Mouse (Mus musculus) frontal cortex, adult 2 months (tissue): Measurements from ENCODE around the gene Unk. TPM values are rescaled to one million over a fixed set of nuclear protein-coding genes. Genes with fewer than 3 reads are reported as not detected.
A peak's percentile ranks its signal among the peaks of the same experiment; 100 is the strongest.

Experiments used
- DNase-seq, 2 experiments: peaks; one replicate each; pipeline ENCODE4 v3.0.0; 2022; ENCODE audit warnings: low spot score in 1 of 2; ENCODE audit errors: extremely low spot score in 1 of 2
- polyA plus RNA-seq: library from polyadenylated mRNA; depleted of rRNA; stranded (reverse); fragments of >200 nt; gene quantifications from 2 replicates; pipeline ENCODE4 v1.2.3, GENCODE M21; 2012

Unk gene
- polyA plus RNA-seq, 1 experiment: 38.1 TPM

DNA sequence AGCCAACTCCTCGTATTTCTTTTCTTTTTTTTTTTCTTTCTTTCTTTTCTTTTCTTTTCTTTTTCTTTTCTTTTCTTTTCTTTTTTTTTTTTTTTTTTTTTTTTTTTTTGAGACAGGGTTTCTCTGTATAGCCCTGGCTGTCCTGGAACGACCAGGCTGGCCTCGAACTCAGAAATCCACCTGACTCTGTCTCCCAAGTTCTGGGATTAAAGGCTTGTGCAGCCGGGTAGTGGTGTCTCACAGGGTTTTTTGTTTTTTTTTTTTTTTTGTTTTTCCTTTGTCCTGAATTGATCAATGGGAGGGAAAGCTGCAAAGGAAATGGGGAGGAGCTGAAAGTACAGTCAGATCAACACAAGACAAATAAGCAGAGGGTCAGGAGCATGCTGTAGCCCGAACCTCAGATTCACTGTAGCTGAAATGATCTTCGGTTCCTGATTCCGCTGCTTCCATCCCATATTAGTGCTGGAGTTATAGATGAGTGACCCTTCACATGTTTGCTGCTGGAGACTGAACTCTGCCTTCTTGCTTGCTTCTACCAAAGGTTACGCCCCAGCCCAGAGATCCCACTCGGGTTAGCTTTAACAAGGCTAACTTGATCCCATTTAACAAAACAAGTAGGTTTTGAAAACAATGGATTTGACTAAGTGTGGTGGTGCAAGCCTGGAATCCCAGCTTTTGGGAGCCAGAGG lies 1.8 kb upstream of the Unk start:
- DNase-seq: no peak

DNA sequence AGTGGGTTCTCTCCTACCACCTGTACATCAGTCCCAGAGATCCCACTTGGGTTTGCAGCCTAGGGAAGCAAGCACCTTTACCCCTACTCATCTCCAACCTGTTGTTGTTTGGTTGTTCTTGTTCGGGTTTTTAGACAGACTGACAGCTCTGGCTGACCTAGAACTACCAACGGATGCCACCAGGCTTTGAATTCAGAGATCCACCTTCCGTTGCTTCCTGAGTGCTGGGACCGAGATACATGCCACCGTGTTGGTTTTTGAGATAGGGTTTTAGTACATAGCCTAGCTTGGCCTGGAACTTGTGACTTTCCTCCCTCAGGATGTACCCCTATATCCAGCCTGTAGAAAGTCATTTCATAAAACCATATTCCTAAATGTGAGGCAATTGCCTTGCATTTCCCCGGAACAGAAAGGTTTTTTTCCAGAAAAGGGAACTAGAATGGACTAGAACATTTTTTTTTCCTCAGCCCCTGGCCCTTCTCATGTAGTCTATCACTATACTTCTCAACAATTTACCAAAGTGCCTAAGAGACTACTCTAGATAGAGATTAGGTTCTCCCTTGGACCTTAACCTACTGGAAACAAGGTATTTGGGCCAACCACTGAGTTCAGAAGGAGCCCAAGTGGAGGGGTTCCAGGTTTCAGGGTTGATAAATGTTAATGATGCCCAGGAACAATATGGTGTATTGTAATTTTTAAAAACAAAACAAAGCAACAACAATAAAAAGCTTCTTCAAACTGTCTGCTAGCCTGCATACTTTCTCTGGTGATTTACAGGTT lies 846 bp upstream of the Unk start:
- no peak for DNase-seq

DNA sequence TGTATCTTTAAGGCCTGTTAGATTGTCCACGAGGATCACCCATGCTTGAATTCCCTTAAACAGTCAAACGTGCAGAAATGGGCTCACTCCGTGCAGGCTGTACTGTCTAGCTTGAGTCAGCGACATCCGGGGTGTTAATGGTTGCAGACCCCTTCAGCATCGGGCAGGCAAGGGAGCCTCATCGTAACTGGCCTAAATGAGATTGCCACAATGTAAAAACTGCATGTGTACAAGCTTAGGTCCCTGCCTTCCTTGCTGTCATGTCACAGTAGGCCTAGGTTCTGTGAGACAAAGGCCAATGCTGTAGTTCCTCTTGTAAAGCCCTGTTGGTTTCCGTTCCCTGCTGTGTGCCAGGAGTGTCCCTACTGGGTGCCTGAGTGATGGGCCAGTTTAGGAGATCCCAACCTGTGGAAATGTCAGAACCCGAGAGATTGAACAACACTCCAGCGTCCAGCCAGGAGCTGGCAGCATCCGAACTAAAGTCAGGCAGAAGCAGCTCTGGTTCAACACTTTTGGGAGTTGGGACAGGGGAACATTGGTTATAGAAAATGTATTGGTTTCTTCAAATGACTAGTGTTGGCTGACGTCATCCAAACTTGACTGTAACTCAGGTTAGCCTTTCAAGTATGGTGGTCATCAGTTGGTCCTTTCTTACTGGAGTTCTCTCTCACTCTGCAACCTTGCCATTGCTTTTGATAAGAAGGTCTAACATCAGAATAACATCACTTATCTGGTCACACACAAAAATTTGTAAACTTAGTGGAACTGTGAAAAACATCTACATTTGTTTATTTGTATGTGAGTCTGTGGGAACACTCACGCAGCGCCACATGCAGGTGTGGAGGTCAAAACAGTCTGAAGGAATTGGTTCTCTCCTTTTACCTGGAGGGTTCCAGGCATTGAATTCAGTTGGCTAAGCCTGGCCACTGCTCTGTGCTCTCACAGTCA lies 1.1 kb downstream of the Unk start:
- DNase-seq: no peak

DNA sequence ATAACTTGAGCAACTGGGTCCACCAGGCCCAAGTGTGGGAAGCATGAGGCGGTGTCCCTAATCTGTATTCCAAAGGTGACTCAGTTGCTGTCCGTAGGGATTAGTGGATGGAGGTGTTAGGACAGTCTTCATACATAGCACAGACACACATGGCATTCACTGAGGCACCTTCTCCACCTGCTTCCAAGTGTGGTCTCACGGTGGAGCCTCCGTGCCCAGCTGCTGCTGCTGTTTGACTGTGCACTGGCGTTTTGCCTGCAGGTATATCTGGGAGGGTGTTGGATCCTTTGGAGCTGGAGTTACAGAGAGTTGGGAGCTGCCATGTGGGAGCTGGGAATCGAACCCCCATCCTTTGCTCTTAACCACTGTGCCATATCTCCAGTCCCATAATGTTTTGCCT lies 4.5 kb downstream of the Unk start:
- no peak for DNase-seq

DNA sequence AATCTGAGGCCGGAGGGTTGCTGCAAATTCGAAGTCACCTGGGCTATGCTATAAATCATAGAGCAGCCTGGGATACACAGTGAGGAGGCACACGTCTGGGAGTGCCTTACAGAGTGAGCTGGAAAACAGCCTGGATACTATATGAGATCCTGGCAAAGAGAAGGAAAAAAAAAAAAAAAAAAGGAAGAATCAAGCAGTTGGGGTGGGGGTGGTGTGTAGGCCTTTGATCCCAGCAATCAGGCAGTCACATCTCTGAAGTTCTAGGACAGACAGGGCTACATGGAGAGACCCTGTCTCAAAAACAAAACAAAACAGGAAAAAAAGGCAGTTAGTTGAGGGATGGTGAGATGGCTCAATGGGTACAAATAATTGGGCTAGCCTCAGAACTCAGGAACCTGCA lies 6.5 kb downstream of the Unk start:
- no peak for DNase-seq

DNA sequence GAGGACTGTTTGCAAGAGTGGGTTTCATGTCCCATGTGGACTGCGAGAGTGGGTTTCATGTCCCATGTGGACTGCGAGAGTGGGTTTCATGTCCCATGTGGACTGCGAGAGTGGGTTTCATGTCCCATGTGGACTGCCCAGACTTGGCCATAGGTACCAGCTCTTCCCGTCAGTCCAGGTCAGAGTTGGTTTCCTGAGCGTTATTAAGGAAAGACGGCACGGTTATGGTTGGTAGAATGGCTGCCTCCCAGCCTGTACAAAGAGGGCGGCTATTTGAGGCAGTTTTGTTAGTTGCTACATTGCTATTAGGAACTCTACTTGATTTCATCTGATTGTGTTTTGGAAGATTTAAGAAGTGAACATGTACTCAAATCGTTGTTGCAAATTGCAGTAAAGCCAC lies 7.7 kb downstream of the Unk start:
- DNase-seq: no peak

DNA sequence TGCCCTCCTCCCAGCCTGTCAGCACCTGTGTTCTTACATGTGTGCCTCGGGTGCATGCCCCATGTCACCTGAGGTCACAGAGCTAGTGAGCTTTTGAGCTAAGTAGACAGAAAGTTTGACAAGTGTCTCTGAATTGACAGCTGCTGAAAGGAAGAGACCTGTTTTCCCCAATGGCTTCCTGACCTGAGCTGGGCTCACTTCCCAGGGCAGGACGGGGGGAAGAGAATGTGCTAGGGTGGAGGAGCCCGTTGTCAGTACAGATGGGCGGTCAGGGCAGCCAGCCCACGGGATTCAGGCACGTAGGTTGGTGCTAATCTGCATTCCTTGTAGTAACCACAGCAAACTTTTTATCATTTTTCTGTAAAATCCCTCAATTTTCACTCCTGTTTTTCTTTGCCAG lies 10.5 kb downstream of the Unk start:
- no peak for DNase-seq

DNA sequence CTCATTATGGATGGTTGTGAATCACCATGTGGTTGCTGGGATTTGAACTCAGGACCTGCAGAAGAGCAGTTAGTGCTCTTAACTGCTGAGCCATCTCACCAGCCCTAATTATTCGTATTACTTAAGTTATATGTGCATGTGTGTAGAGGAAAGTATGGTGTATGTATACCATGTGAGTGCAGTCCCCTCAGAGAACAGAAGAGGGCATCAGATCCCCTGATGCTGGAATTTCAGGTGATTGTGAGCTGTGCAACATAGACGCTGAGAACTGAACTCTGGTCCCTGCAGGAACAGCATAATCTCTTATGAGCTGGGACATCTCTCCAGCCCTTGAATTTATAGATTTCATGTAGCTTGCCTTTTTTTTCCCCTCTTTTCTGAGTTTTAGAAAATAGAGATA lies 11.7 kb downstream of the Unk start:
- no peak for DNase-seq

DNA sequence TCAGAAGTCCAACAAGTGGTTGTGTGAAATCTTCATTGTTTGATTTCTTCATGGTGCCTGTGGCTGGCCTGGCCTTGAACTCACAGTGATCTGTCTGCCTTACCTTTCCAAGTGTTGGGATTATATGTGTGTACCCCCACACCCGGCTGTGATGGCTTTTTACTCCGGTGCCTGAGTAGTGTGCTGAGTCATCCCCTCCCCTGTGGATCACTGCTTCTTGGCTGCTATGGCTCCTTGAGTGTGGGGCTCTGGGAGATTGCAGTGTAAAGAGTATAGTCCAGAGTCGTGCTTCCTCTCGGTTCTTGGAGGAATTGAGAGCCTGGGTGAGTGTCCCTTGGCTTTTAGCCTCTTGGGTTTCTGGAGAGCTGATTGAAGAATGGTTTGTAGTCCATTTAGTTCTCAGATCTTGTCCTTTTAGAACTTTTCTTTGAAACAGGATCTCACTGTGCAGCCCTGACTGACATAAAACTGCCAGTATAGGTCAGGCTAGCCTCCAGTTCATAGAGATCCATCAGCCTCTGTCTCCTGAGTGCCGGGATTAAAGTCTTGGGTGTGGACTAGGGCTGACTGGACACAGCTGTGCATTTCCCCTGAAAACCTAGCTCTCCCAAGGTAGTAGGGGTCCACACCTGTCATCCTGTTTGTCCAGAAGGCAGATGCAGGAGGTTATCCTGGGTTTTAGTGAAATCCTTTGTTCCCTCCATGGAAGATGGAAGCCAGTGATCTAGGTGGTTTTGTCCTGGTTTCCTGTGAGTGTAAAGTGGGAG lies 12.4 kb downstream of the Unk start:
- DNase-seq: no peak

DNA sequence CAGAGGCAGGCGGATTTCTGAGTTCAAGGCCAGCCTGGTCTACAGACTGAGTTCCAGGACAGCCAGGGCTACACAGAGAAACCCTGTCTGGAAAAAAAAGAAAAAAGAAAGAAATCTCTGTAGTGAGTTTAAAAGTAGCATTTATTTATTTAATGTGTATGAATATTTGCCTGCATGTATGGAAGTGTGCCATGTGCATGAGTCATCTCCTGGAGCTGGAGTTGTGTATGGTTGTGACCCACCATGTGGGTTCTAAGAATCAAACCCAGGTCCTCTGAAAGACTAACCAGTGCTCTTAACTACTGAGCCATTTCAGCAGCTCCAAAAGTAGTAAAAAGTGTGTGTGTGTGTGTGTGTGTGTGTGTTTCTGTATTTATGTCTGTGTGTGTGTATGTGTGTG lies 13.2 kb downstream of the Unk start:
- DNase-seq: no peak

DNA sequence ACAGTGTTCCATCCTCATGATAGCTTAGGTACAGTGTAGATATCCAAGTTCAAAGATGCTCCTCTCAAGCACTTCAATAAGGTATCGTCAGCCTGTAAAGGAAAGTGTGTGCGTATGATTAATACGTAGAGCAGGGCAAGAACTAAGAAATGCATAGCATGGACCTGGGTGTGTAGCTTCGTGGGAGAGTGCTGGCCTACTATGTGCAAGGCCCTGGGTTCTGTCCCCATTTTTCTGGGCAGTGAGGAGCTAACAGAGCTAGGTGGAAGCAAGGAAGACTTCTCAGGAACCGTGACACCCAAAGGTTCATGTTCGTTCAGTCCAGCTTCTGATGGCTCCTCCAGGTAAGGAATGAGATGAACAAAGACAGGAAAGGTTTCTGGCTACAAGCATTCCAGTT lies 15.1 kb downstream of the Unk start:
- DNase-seq: no peak

DNA sequence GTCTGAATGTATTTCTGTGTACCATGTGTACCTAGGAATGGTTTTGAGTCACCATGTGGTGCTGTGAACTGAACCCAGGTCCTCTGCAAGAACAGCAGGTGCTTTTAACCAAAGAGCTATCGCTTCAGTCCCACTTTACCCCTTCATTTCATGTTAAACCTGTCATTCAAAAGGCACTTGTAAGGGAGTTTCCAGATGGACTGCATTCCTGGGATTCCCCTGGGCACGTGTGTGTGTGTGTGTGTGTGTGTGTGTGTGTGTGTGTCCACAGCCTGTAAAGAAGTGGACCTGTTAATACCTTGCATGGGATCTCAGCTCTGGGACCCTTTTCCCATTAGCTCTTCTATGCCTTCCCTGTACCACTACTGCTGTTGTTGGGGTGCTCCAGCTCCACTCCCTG lies 19.5 kb downstream of the Unk start:
- no peak for DNase-seq

DNA sequence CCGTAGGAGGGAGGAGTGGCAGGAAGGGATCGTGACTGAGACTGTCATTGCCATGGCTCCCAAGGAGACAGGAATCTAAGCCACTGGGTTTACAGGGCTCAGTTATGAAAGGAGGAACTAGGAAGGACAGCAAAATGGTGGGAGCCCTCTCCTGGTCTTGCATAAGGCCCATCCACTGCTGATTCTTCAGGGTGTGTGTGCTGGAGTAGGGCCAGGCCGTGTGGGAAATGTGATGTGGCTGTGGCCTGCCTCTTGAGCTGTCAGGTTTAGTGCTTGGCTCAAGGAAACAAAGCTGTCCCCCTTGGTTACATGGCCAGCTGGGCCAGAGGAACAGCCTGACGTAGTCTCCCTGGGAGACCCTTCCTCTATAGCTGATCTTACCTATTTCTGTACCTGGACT lies 20.1 kb downstream of the Unk start:
- no peak for DNase-seq

DNA sequence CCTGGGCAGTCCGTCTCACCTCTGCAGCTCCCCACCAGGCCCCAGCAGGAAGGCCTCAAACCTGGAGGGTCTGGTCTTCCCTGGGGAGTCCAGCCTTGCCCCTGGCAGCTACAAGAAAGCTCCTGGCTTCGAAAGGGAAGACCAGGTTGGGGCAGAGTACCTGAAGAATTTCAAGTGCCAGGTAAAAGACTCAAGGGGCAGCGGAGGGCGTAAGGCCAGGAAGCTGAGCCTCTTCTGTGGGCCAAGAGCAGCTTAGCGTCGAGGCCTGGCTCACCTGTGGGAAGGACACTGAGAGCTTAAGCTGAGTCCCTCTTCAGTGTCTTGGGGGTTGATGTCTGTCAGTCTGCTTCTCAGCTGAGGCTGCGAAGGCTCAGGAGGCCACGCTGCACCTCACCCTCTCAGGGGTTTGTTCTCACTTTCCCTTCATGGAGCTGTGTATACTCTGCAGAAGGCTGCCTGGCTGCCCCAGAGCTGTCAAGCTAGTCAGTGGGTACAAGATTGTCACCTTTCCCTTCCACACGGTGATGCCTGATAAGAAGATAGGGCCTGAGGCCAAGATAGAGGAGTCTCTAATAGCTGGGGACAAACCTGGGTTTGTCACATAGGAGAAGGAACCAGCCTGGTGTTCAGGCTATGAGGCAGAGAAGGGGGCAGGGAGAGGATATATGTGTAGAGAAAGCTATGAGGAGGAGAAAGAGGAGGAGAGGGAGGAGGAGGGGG lies 23.5 kb downstream of the Unk start:
- DNase-seq: no peak

DNA sequence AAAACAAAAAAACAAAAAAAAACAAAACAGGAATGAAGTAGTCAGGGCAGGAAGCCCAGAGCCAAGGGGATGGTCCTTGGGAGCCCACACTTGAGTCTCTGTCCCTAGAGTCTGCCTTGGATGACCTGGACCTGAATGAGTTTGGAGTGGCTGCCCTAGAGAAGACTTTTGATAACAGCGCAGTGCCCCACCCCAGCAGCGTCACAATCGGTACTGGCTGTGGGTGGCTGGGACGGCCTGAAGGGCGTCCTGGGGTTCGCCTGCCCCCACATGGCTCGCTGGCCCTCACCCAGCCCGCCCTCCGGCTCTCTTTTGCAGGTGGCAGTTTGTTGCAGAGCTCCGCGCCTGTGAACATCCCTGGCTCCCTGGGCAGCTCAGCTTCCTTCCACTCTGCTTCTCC lies 25.8 kb downstream of the Unk start:
- no peak for DNase-seq

DNA sequence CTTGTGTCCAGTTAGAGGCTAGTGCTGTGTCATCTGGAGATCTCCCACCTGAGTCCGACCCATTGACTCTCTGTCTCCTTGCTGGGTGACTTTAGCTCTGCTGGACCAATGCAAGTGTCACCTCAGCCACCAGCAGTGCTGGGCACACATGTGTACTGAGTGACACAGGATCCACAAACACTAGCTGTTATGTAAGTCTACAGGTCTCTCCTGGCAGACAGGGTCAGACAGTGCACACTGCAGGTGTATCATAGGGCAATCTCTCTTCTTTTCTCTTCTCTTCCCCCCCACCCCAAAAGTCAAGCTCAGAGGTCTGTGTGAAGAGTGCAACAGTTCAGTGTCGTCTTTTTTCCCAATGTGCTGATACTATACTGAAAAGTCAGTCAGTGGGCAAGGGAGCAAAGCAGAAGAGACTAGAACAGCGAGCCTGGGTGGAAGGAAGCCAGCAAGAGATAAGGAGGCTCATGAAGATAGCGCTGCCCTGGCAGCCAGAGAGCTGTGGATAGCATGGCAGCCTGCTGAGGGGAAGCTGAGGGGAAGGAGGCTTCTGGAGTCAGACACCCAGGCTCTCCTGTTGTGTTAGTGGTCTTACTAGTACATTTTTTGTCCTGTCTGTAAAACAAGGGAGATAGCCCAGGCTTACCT lies 27.2 kb downstream of the Unk start:
- DNase-seq: no peak

DNA sequence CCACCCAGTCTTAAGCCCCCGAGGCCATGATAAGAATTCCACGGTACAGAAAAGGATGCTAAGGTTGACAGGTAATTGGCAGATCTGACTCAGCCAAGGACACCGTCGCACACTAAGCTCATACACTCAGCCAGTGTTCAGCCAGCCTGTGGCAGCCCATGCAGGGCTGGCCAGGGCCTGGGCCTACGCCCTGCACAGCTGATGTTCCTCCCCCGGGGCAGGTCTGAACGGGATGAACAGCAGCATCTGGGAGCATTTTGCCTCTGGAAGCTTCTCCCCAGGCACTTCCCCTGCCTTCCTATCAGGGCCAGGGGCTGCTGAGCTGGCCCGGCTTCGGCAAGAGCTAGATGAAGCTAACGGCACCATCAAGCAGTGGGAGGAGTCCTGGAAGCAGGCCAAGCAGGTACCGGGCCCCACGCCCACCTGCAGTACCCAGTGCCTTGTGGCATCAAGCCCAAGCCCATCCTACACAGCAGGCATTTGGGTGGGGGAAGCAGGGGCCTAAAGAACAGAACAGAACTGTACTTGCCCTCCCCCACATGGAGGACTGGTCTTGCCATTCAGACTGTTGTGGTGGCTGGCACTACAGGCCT lies 28.0 kb downstream of the Unk start:
- DNase-seq: peak in 1 of 2 experiments; percentile 65

DNA sequence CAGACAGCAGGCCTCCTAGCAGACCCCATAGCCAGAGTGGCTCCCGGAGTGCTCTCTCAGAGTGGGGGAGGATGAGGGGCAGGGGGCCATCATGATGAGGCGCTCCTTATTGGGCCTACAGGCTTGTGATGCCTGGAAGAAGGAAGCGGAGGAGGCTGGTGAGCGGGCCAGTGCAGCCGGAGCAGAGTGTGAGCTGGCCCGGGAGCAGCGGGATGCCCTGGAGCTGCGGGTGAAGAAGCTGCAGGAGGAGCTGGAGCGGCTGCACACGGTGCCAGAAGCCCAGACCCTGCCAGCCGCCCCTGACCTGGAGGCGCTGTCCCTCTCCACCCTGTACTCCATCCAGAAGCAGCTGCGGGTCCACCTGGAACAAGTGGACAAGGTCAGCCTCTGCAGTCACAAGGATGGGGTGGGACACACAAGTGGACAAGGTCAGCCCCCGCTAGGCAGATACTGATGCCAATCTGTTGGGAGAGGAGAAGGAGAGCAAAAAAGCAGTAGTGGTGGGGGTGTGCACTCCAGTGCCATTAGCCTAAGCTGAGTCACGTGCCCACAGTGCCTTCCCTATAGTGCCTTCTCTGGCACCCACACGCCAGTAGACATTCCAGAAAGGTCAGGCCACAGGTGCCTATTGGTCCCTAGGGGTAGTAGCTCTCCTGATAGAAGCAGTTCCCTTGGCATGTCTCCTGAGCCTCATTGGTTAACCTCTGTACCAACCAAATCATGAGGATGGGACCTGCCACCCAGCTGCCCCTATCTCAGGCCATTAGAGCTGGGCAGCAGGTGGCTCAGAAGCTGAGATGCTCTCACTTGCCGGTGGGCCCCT lies 29.0 kb downstream of the Unk start:
- DNase-seq: no peak
